Mouse (Mus musculus): ENCODE measurements around the gene Ccdc93.

DNA sequence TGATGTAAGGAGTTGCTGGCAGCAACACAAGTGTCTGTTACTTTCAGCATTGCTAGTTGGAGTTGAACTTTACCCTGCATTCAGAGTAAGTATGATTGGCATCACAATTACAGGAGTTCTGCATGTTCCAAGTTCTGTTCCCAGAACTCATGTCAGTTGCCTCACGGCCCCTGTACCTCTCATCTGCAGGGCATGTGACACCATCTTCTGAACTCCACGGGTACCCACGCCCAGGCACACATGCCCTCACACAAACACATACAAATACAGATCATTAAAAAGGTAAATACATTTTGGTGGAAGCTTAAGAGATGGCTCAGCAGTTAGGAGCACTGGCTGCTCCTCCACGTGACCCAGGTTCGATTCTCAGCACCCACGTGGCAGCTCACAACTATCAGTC is 56.0 kb downstream of the Ccdc93 start:
- TF ChIP-seq CTCF (IDR thresholded peaks at IDR 0.05; ENCODE audit: insufficient read depth, low read length) (no peak), POLR2A (IDR thresholded peaks at IDR 0.05; ENCODE audit: borderline replicate concordance, extremely low read depth, low read depth, low read length) (no peak)

Data from lung, adult 2 months (tissue).